Mouse (Mus musculus): ENCODE data around the gene Oas1h.

DNA sequence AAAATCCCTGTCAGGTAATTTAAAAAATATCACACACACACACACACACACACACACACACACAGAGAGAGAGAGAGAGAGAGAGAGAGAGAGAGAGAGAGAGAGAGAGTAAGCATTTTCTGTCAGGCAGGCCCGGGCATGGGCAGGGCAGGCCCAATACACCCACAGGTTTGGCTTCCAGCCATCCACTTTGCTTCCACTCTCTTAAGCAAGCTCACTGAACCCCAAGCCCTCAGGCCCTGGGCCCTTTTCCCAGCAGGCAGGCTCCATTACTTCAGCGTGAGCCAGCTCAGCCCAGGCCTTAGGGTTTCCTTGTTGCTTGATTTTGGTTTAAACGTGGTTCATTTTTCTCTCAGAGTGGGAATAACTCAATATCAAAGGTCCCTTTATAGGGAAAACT lies 16.5 kb upstream of the Oas1h start:
- TF ChIP-seq POLR2A (IDR thresholded peaks at IDR 0.05; ENCODE audit: borderline replicate concordance, extremely low read depth, low read depth, low read length), result no peak
- no peak for TF ChIP-seq CTCF (IDR thresholded peaks at IDR 0.05; ENCODE audit: insufficient read depth, low read length)
